Mouse (Mus musculus): ENCODE measurements around the gene Pcgf5.

Gene Pcgf5

GRCm38 (mm10) chr19:36490911-36491310 lies 142.8 kb downstream of the Pcgf5 start:
- DNase-seq (ENCODE audit: low spot score): no peak

- DNase-seq (ENCODE audit: low spot score): no peak
These were observed 147.4 kb downstream of the Pcgf5 start for GRCm38 (mm10) chr19:36495555-36495954.

GRCm38 (mm10) chr19:36496532-36496931 lies 148.4 kb downstream of the Pcgf5 start:
- no peak for DNase-seq (ENCODE audit: low spot score)

- DNase-seq (ENCODE audit: low spot score): no peak
These were observed 149.0 kb downstream of the Pcgf5 start for GRCm38 (mm10) chr19:36497067-36497466.

- DNase-seq (ENCODE audit: low spot score): no peak
These were observed 149.6 kb downstream of the Pcgf5 start for GRCm38 (mm10) chr19:36497744-36498143.

GRCm38 (mm10) chr19:36504716-36505115 lies 156.6 kb downstream of the Pcgf5 start:
- DNase-seq (ENCODE audit: low spot score): no peak

Measured in T-cell, adult 2 months (primary cell).